Mouse (Mus musculus) liver, embryonic 14.5 days (tissue): ENCODE results near the gene Opn3. TPM values are rescaled to one million over a fixed set of nuclear protein-coding genes. Genes with fewer than 3 reads are reported as not detected.

Experiments
- ATAC-seq: fragments of 200-750 bp; cut with Nextera tagmentation; 2 replicates; pipeline ENCODE4 v1.8.0; 2017; ENCODE audit warnings: moderate number of reproducible peaks, mild to moderate bottlenecking, moderate library complexity; ENCODE audit not compliant: insufficient read depth
- DNase-seq, 3 experiments: peaks; one replicate each; pipeline ENCODE4 v3.0.0-alpha.2; 2012 to 2013; ENCODE audit warnings: low read depth in 3 of 3, low spot score in 3 of 3
- H3K27ac ChIP-seq: fragments of 300-500 bp; sonication (generic); 2 replicates; pipeline ENCODE4 v1.5.1; 2014; ENCODE audit warnings: moderate library complexity, mild to moderate bottlenecking, control low read depth, inconsistent platforms
- H3K27me3 ChIP-seq: fragments of 300-500 bp; sonication (generic); 2 replicates; pipeline ENCODE4 v1.6.1; 2014; ENCODE audit warnings: mild to moderate bottlenecking, low read length, moderate library complexity; ENCODE audit not compliant: control insufficient read depth, insufficient read depth
- H3K36me3 ChIP-seq: fragments of 300-500 bp; sonication (generic); replicated peaks from 2 replicates; pipeline ENCODE4 v1.6.1; 2014; ENCODE audit warnings: low read depth; ENCODE audit not compliant: control insufficient read depth, insufficient read depth
- H3K4me1 ChIP-seq, 2 experiments: fragments of 200-500 bp in 1 of 2; fragments of 300-500 bp in 1 of 2; sonication (generic) in 1 of 2; replicated peaks; 2 replicates each; pipeline ENCODE4 v1.6.1; 2012 to 2014; ENCODE audit warnings: antibody characterized with exemption in 1 of 2, inconsistent platforms in 1 of 2, low read length in 1 of 2; ENCODE audit not compliant: control insufficient read depth in 2 of 2, insufficient read depth in 2 of 2
- H3K4me2 ChIP-seq: fragments of 300-500 bp; sonication (generic); 2 replicates; pipeline ENCODE4 v1.6.1; 2014; ENCODE audit warnings: low read depth, mild to moderate bottlenecking, control low read depth, moderate library complexity
- H3K4me3 ChIP-seq, 2 experiments: fragments of 200-500 bp in 1 of 2; fragments of 300-500 bp in 1 of 2; sonication (generic) in 1 of 2; 2 replicates each; pipeline ENCODE4 v1.5.1; 2012 to 2014; ENCODE audit warnings: low read depth in 2 of 2, low read length in 2 of 2, mild to moderate bottlenecking in 2 of 2, control low read depth in 1 of 2, inconsistent platforms in 1 of 2, moderate library complexity in 1 of 2; ENCODE audit not compliant: insufficient read depth in 1 of 2
- H3K9ac ChIP-seq: fragments of 300-500 bp; sonication (generic); replicated peaks from 2 replicates; pipeline ENCODE4 v1.6.1; 2014; ENCODE audit warnings: mild to moderate bottlenecking, control low read depth, moderate library complexity
- H3K9me3 ChIP-seq: fragments of 300-500 bp; sonication (generic); 2 replicates; pipeline ENCODE4 v1.6.1; 2016; ENCODE audit warnings: low read length, mixed read lengths; ENCODE audit not compliant: control insufficient read depth
- CTCF ChIP-seq: IDR thresholded peaks from 2 replicates; pipeline ENCODE4 v1.5.1; 2016; ENCODE audit warnings: antibody characterized with exemption, low read depth, control low read depth
- EP300 ChIP-seq: IDR thresholded peaks from 2 replicates; pipeline ENCODE4 v1.6.1; 2016; ENCODE audit warnings: antibody characterized with exemption, low read depth
- WGBS: fragments of 180-500 bp; shearing (Covaris S2); extraction: QIAGEN DNeasy Blood & Tissue Kit; methylation state at CpG from one replicate; pipeline ENCODE4 v1.1.7; 2014; ENCODE audit not compliant: insufficient replicate concordance; 5-methylcytosine and 5-hydroxymethylcytosine counted together
- polyA plus RNA-seq, 2 experiments: library from polyadenylated mRNA; depleted of rRNA in 1 of 2; stranded (reverse) in 1 of 2; unstranded in 1 of 2; fragments of >200 nt; fragmentation: Nextera tagmentation in 1 of 2; extraction: Ambion mirVana in 1 of 2; gene quantifications; 2 replicates each; pipeline versions ENCODE4 v1.2.1 to v1.2.3; 2012 to 2014

Opn3 gene
- polyA plus RNA-seq, 2 experiments, result 0.54 to 1.1 TPM

DNA sequence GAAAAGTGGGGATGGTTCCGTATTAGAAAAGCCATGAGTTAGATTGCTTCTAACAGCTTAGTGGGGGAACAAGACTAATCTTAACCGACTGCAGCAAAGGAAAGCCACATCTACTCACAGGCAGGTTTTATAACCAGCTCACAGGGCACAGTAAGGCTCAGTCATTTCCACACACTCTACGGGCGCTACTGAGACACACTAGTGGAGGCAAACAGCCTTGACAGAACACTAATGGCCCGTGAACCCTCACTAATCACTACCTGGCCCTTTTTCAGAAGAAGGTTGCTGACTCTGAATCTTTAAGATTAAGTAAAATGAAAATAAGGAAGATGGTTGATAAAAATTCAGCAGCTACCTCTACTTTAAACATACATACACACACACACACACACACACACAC, 15.0 kb upstream of the Opn3 start:
- 62% methylated on average over 5 of the region's 5 CpGs for WGBS
- H3K9me3 ChIP-seq, result no peaks in the 10 kb centered on the region
- DNase-seq (no peak), ATAC-seq (no peak)
- no peak overlapping the region for H3K4me2 ChIP-seq
- no peaks in the 10 kb centered on the region for H3K4me1 ChIP-seq
- TF ChIP-seq EP300 (no peak), CTCF (no peak)
- no peak overlapping the region for H3K27ac ChIP-seq
- no peaks in the 10 kb centered on the region for H3K27me3 ChIP-seq
- no peak overlapping the region for H3K9ac ChIP-seq
- H3K4me3 ChIP-seq, result no peak overlapping the region
- no peaks in the 10 kb centered on the region for H3K36me3 ChIP-seq

DNA sequence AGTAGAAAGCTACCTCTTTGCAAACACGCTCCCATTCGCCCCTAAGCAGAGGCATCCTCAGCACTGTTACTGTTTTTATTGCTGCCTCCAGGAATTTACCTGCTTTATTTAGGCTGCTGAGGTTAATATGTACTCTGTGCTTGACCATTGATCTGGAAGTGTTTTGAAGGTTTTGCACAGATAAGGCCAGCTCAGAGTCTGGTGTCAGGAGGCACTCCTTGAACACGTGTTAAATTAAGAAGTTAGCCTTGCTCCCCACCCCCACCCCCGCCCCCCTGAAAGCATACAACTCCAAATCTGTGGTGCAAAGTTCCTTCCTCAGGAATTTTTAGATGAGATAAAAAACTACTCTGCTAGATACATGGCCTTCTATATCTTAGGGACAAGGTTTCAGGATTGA, 8.6 kb upstream of the Opn3 start:
- DNase-seq, result no peak
- no peak for ATAC-seq
- TF ChIP-seq EP300 (no peak), CTCF (no peak)
- H3K36me3 ChIP-seq, result no peaks in the 10 kb centered on the region
- no peak overlapping the region for H3K9ac ChIP-seq
- H3K4me1 ChIP-seq, result peaks cover 0 to 7% of the 10 kb centered on the region in 2 experiments; a peak in 2 of 4 replicates
- H3K27ac ChIP-seq, result no peak overlapping the region
- H3K4me3 ChIP-seq, result no peak overlapping the region
- WGBS, result 45% methylated on average over 4 of the region's 4 CpGs
- H3K27me3 ChIP-seq, result no peaks in the 10 kb centered on the region
- no peaks in the 10 kb centered on the region for H3K9me3 ChIP-seq
- no peak overlapping the region for H3K4me2 ChIP-seq

- Histone ChIP-seq H3K27ac (no peak overlapping the region), H3K36me3 (no peaks in the 10 kb centered on the region), H3K9me3 (no peaks in the 10 kb centered on the region), H3K4me2 (no peak overlapping the region), H3K27me3 (no peaks in the 10 kb centered on the region), H3K4me1 (peaks cover 0 to 7% of the 10 kb centered on the region in 2 experiments; a peak in 2 of 4 replicates), H3K4me3 (no peak overlapping the region), H3K9ac (no peak overlapping the region)
- ATAC-seq (no peak), DNase-seq (no peak)
- TF ChIP-seq EP300 (no peak), CTCF (no peak)
- WGBS, result 15% methylated on average over 4 of the region's 4 CpGs
Observed at GRCm38 (mm10) chr1:175699796-175700195, 7.2 kb upstream of the Opn3 start.

DNA sequence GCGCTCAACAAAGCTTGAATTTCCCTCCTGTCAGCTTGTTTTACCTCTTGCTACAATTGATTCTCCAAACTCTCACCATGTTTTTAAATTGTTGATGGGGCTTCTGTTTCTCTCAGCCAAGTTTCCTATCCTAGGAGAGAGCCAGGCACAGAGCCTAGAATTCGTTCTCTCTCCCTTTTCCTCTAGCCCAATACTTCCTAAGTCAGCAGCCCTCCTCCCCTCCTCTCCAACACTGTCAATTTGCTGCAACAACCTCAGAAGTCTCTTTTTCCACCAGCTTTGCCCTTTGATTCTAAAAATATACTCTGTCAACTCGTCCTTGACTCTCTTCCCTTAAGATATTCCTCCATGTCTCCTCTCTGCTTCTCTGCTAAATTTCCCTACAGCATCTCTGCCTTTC, 6.8 kb upstream of the Opn3 start:
- DNase-seq (no peak), ATAC-seq (no peak)
- Histone ChIP-seq H3K9ac (no peak overlapping the region), H3K36me3 (no peaks in the 10 kb centered on the region), H3K27ac (no peak overlapping the region), H3K27me3 (no peaks in the 10 kb centered on the region), H3K4me1 (peaks cover 0 to 7% of the 10 kb centered on the region in 2 experiments; a peak in 2 of 4 replicates), H3K9me3 (no peaks in the 10 kb centered on the region), H3K4me3 (no peak overlapping the region), H3K4me2 (no peak overlapping the region)
- TF ChIP-seq CTCF (no peak), EP300 (no peak)
- 36% methylated on average over 3 of the region's 3 CpGs for WGBS

GRCm38 (mm10) chr1:175698293-175698692, 5.7 kb upstream of the Opn3 start, which contains the start of gene Wdr64:
Gene Wdr64, plus strand, starts transcription at chr1:175698593.
- no peak within 1 kb of the TSS for H3K4me2 ChIP-seq
- H3K4me3 ChIP-seq, result no peak within 1 kb of the TSS
- WGBS, result 59% methylated on average over 1 of the region's 1 CpGs
- no peaks in the 10 kb centered on the region for H3K36me3 ChIP-seq
- H3K27ac ChIP-seq, result no peak within 1 kb of the TSS
- DNase-seq, result no peak
- H3K9me3 ChIP-seq, result no peaks in the 10 kb centered on the region
- H3K9ac ChIP-seq, result no peak within 1 kb of the TSS
- TF ChIP-seq EP300 (no peak), CTCF (no peak)
- H3K4me1 ChIP-seq, result peaks cover 2 to 11% of the 10 kb centered on the region in 2 experiments; a peak in 3 of 4 replicates
- H3K27me3 ChIP-seq, result no peaks in the 10 kb centered on the region
- no peak for ATAC-seq
